In genomic region chr8:88137748-88138484, GRCm38 (mm10) we compare ENCODE assay signal across 8 mouse cellular contexts. TPM values are rescaled to one million over a fixed set of nuclear protein-coding genes. Genes with fewer than 3 reads are reported as not detected.
DNase-seq lines count a peak whose midpoint lies in the region; ATAC-seq and TF ChIP-seq lines count a peak whose summit lies in the region.

Heatr3 (plus strand) TSS chr8:88137855.

- H3K4me2 ChIP-seq in forebrain, embryonic 13.5 days: peak within 1 kb of the TSS; percentile 78
- peak within 1 kb of the TSS; percentile 96 for H3K4me2 ChIP-seq in liver, postnatal 0 days (ENCODE audit: low read depth, low read length)
- H3K4me2 ChIP-seq in neural tube, embryonic 14.5 days (ENCODE audit: low read depth, low read length): peak within 1 kb of the TSS; percentile 77

- under 1% methylated on average over 78 of the region's 79 CpGs for WGBS in forebrain, embryonic 13.5 days
- WGBS in large intestine, adult 2 months: under 1% methylated on average over 79 of the region's 79 CpGs
- WGBS in liver, postnatal 0 days (ENCODE audit: insufficient replicate concordance): under 1% methylated on average over 69 of the region's 79 CpGs
- WGBS in neural tube, embryonic 14.5 days: under 1% methylated on average over 77 of the region's 79 CpGs

- no peaks in the 10 kb centered on the region for H3K9me3 ChIP-seq in E14TG2a.4 (ENCODE audit: low read length)
- no peaks in the 10 kb centered on the region for H3K9me3 ChIP-seq in forebrain, embryonic 13.5 days (replicated peaks)
- H3K9me3 ChIP-seq in liver, postnatal 0 days (ENCODE audit: low read length): no peaks in the 10 kb centered on the region
- no peaks in the 10 kb centered on the region for H3K9me3 ChIP-seq in neural tube, embryonic 14.5 days (ENCODE audit: control insufficient read depth, low read length)

- peak; percentile 90 for DNase-seq in c-Kit-positive CD71-positive TER-119-positive erythroid progenitor cells, embryonic 14.5 days (ENCODE audit: low spot score)
- peak; percentile 97 to 98 for DNase-seq in heart, postnatal 10 days
- peak; percentile 69 for DNase-seq in large intestine, adult 2 months (ENCODE audit: low read depth, low spot score)
- DNase-seq in liver, postnatal 0 days: peak; percentile 96
- DNase-seq in testis, postnatal 10 days (ENCODE audit: low spot score): peak; percentile 98

- no peak for TF ChIP-seq CTCF in E14TG2a.4 (conservative IDR thresholded peaks at IDR 0.05; ENCODE audit: low read length)
- TF ChIP-seq CTCF in liver, postnatal 0 days (IDR thresholded peaks at IDR 0.05; ENCODE audit: low read depth): peak; percentile 29

- H3K9ac ChIP-seq in forebrain, embryonic 13.5 days: peak within 1 kb of the TSS; percentile 87
- H3K9ac ChIP-seq in liver, postnatal 0 days (replicated peaks): peak within 1 kb of the TSS; percentile 83
- H3K9ac ChIP-seq in neural tube, embryonic 14.5 days (replicated peaks; ENCODE audit: low read depth, low read length): peak within 1 kb of the TSS; percentile 82

- H3K36me3 ChIP-seq in E14TG2a.4 (ENCODE audit: insufficient read depth, low read length): peaks cover 67% of the 10 kb centered on the region
- H3K36me3 ChIP-seq in forebrain, embryonic 13.5 days (ENCODE audit: poor library complexity, severe bottlenecking): peaks cover 55% of the 10 kb centered on the region
- H3K36me3 ChIP-seq in liver, postnatal 0 days (replicated peaks; ENCODE audit: insufficient read depth, low read length): peaks cover 39% of the 10 kb centered on the region
- peaks cover 25% of the 10 kb centered on the region for H3K36me3 ChIP-seq in neural tube, embryonic 14.5 days (ENCODE audit: control insufficient read depth, insufficient read depth, low read length)

- peaks cover 24% of the 10 kb centered on the region for H3K4me1 ChIP-seq in E14TG2a.4 (replicated peaks; ENCODE audit: low read depth, low read length)
- H3K4me1 ChIP-seq in forebrain, embryonic 13.5 days: peaks cover 19% of the 10 kb centered on the region
- peaks cover 11% of the 10 kb centered on the region for H3K4me1 ChIP-seq in liver, postnatal 0 days (ENCODE audit: insufficient read depth)
- peaks cover 6% of the 10 kb centered on the region; the same call in 1 of the 2 replicates for H3K4me1 ChIP-seq in neural tube, embryonic 14.5 days (ENCODE audit: control insufficient read depth, insufficient read depth, low read length)

- H3K4me3 ChIP-seq in E14TG2a.4 (replicated peaks; ENCODE audit: low read length): peak within 1 kb of the TSS; percentile 98
- H3K4me3 ChIP-seq in forebrain, embryonic 13.5 days: peak within 1 kb of the TSS; percentile 83
- peak within 1 kb of the TSS; percentile 87 for H3K4me3 ChIP-seq in liver, postnatal 0 days (ENCODE audit: low read depth, low read length)
- H3K4me3 ChIP-seq in neural tube, embryonic 14.5 days (ENCODE audit: low read depth, low read length): peak within 1 kb of the TSS; percentile 96

- H3K27ac ChIP-seq in forebrain, embryonic 13.5 days: peak within 1 kb of the TSS; percentile 89
- peak within 1 kb of the TSS; percentile 91 for H3K27ac ChIP-seq in liver, postnatal 0 days (ENCODE audit: low read depth)
- peak within 1 kb of the TSS; percentile 97 for H3K27ac ChIP-seq in neural tube, embryonic 14.5 days (ENCODE audit: low read depth, low read length)

- intact Hi-C loops in heart, postnatal 10 days (cut with DNase I): no loop called here

- no peak for TF ChIP-seq EP300 in liver, postnatal 0 days (IDR thresholded peaks at IDR 0.05; ENCODE audit: low read depth)

- no peaks in the 10 kb centered on the region for H3K27me3 ChIP-seq in E14TG2a.4 (ENCODE audit: insufficient read depth, low read length)
- H3K27me3 ChIP-seq in forebrain, embryonic 13.5 days: no peaks in the 10 kb centered on the region
- H3K27me3 ChIP-seq in liver, postnatal 0 days (ENCODE audit: insufficient read depth, low read length): no peaks in the 10 kb centered on the region
- H3K27me3 ChIP-seq in neural tube, embryonic 14.5 days (ENCODE audit: control insufficient read depth, insufficient read depth, low read length): no peaks in the 10 kb centered on the region

- peak; percentile 98 for ATAC-seq in forebrain, embryonic 13.5 days
- peak; percentile 98 for ATAC-seq in liver, postnatal 0 days
- ATAC-seq in neural tube, embryonic 14.5 days (ENCODE audit: low read depth): peak; percentile 98

RNA-seq across cellular contexts. Expression of gene Heatr3, which starts in this region (rescaled TPM):
- 34.8 and 36.2 TPM in 2 replicates for polyA plus RNA-seq in forebrain, embryonic 13.5 days (2015; fragmentation: Nextera tagmentation; extraction: Ambion mirVana)
- total RNA-seq in heart, postnatal 10 days (2021): 10 to 100 TPM; 21.1 to 24.3 TPM
- polyA plus RNA-seq in large intestine, adult 2 months (2012; rRNA removed): 10.4 and 11.8 TPM in 2 replicates
- 13.2 and 14.1 TPM in 2 replicates for polyA plus RNA-seq in liver, postnatal 0 days (2015; fragmentation: Nextera tagmentation; extraction: Ambion mirVana)
- 42.9 and 44.4 TPM in 2 replicates for polyA plus RNA-seq in neural tube, embryonic 14.5 days (2014; fragmentation: Nextera tagmentation; extraction: Ambion mirVana)

Comparison
In these comparisons a context has a peak if more than half of its experiments do, and no peak if none do; other contexts are left out.
1. Peak in every context shown above with its lines: DNase-seq, ATAC-seq, H3K4me3 ChIP-seq and H3K27ac ChIP-seq.